Mouse (Mus musculus) layer of hippocampus, adult 2 months (tissue): ENCODE data around the gene Celsr1. TPM values are rescaled to one million over a fixed set of nuclear protein-coding genes. Genes with fewer than 3 reads are reported as not detected.

Experiments used
- DNase-seq, 2 experiments: peaks; one replicate each; pipeline ENCODE4 v3.0.0; 2022; ENCODE audit warnings: low spot score in 2 of 2
- H3K27ac ChIP-seq: fragments of 200-600 bp; 2 replicates; pipeline ENCODE4 v1.8.1; 2022
- H3K4me3 ChIP-seq: fragments of 200-600 bp; 2 replicates; pipeline ENCODE4 v1.8.1; 2022; ENCODE audit warnings: mild to moderate bottlenecking
- CTCF ChIP-seq: fragments of 200-600 bp; conservative IDR thresholded peaks from 2 replicates; pipeline ENCODE4 v1.8.1; 2022; ENCODE audit warnings: antibody characterized with exemption, mild to moderate bottlenecking, moderate library complexity
- long read RNA-seq, 2 experiments: library from polyadenylated mRNA; stranded (forward); transcript quantifications; one replicate each; pipeline ENCODE4 v2.0.0; 2021; ENCODE audit warnings: borderline mapping rate in 2 of 2
- total RNA-seq, 2 experiments: library from RNA; stranded (reverse); gene quantifications; 2 replicates each; pipeline ENCODE4 v1.2.3; 2021

Celsr1 gene
- 1 to 10 TPM; 5.5 to 5.8 TPM for total RNA-seq
- long read RNA-seq, experiment 1, partial matches to known transcripts = 0 of 5 reads
- long read RNA-seq, experiment 1, other reads (novel, unspliced or antisense) = 5 of 5 reads
- long read RNA-seq, experiment 2, partial matches to known transcripts = 1 of 4 reads
- long read RNA-seq, experiment 2, other reads (novel, unspliced or antisense) = 3 of 4 reads

GRCm38 (mm10) chr15:86033191-86033841 is at the start of gene Celsr1:
TSS of gene Celsr1 (minus strand) at chr15:86033777.
- no peak for DNase-seq
- H3K4me3 ChIP-seq = peak within 1 kb of the TSS; percentile 49
- H3K27ac ChIP-seq = peak within 1 kb of the TSS; percentile 51; the same call in 1 of the 2 replicates
- TF ChIP-seq CTCF = no peak

GRCm38 (mm10) chr15:86083261-86083741 is 49.7 kb upstream of the Celsr1 start:
- no peak for TF ChIP-seq CTCF
- no peak overlapping the region for H3K4me3 ChIP-seq
- DNase-seq = no peak
- H3K27ac ChIP-seq = peak overlapping the region; percentile 74

- no peak for DNase-seq
- H3K4me3 ChIP-seq = no peak overlapping the region
- peak overlapping the region; percentile 74 for H3K27ac ChIP-seq
- no peak for TF ChIP-seq CTCF
Observed at GRCm38 (mm10) chr15:86082551-86082961, 49.0 kb upstream of the Celsr1 start.

GRCm38 (mm10) chr15:86081654-86082053 is 48.1 kb upstream of the Celsr1 start:
- DNase-seq = no peak

GRCm38 (mm10) chr15:86080408-86080807 is 46.8 kb upstream of the Celsr1 start:
- no peak overlapping the region for H3K27ac ChIP-seq
- no peak for DNase-seq
- H3K4me3 ChIP-seq = no peak overlapping the region
- TF ChIP-seq CTCF = no peak

More at GRCm38 (mm10) chr15:86081654-86082053, 48.1 kb upstream of the Celsr1 start:
- Histone ChIP-seq H3K27ac (peak overlapping the region; percentile 74; the same call in 1 of the 2 replicates), H3K4me3 (no peak overlapping the region)
- TF ChIP-seq CTCF = no peak

- no peak for TF ChIP-seq CTCF
- no peak for DNase-seq
- Histone ChIP-seq H3K4me3 (no peak overlapping the region), H3K27ac (no peak overlapping the region)
Observed at GRCm38 (mm10) chr15:86079876-86080275, 46.3 kb upstream of the Celsr1 start.

- H3K27ac ChIP-seq = no peak overlapping the region
- H3K4me3 ChIP-seq = no peak overlapping the region
- no peak for TF ChIP-seq CTCF
- no peak for DNase-seq
Observed at GRCm38 (mm10) chr15:86079467-86079866, 45.9 kb upstream of the Celsr1 start.

GRCm38 (mm10) chr15:86078481-86079216 is 45.1 kb upstream of the Celsr1 start:
- Histone ChIP-seq H3K4me3 (no peak overlapping the region), H3K27ac (no peak overlapping the region)
- DNase-seq = no peak
- no peak for TF ChIP-seq CTCF

- no peak for DNase-seq
- no peak overlapping the region for H3K4me3 ChIP-seq
- H3K27ac ChIP-seq = no peak overlapping the region
- TF ChIP-seq CTCF = no peak
Observed at GRCm38 (mm10) chr15:86077934-86078333, 44.4 kb upstream of the Celsr1 start.

- no peak overlapping the region for H3K27ac ChIP-seq
- DNase-seq = no peak
- H3K4me3 ChIP-seq = no peak overlapping the region
- no peak for TF ChIP-seq CTCF
Observed at GRCm38 (mm10) chr15:86076378-86076777, 42.8 kb upstream of the Celsr1 start.

- no peak for TF ChIP-seq CTCF
- no peak for DNase-seq
- Histone ChIP-seq H3K4me3 (no peak overlapping the region), H3K27ac (no peak overlapping the region)
Observed at GRCm38 (mm10) chr15:86076048-86076315, 42.4 kb upstream of the Celsr1 start.

- H3K4me3 ChIP-seq = no peak overlapping the region
- TF ChIP-seq CTCF = no peak
- no peak overlapping the region for H3K27ac ChIP-seq
- no peak for DNase-seq
Observed at GRCm38 (mm10) chr15:86075305-86076047, 41.9 kb upstream of the Celsr1 start.
